Mouse (Mus musculus): Measurements from ENCODE around the gene Gsto2. TPM values are rescaled to one million over a fixed set of nuclear protein-coding genes. Genes with fewer than 3 reads are reported as not detected.
"Not testable (repeated sequence)": the region's sequence is repeated elsewhere in the genome, so short reads cannot be mapped to it uniquely, and the experiment has no call there.

Gsto2 gene
- polyA plus RNA-seq, 1 experiment from 2014 or later = 0.59 TPM

- H3K9me3 ChIP-seq (replicated peaks) = no peaks in the 10 kb centered on the region
- H3K27me3 ChIP-seq (ENCODE audit: low read depth, poor library complexity, severe bottlenecking) = peaks cover 17% of the 10 kb centered on the region
- H3K36me3 ChIP-seq = no peaks in the 10 kb centered on the region
- H3K4me1 ChIP-seq = peaks cover 7% of the 10 kb centered on the region
- H3K27ac ChIP-seq = peak overlapping the region; percentile 63; the same call in 1 of the 2 replicates
- no peak for DNase-seq (ENCODE audit: low spot score)
- H3K4me3 ChIP-seq = peak overlapping the region; percentile 65
- 1% methylated on average over 6 of the region's 6 CpGs for WGBS
Observed at GRCm38 (mm10) chr19:47837527-47837901, 27.8 kb upstream of the Gsto2 start.

- not testable (repeated sequence) for H3K9me3 ChIP-seq (replicated peaks); H3K27ac ChIP-seq; H3K4me3 ChIP-seq; H3K4me1 ChIP-seq; H3K36me3 ChIP-seq; H3K27me3 ChIP-seq (ENCODE audit: low read depth, poor library complexity, severe bottlenecking); DNase-seq (ENCODE audit: low spot score)
- WGBS = 85% methylated on average over 15 of the region's 15 CpGs
Observed at GRCm38 (mm10) chr19:47841234-47841633, 24.1 kb upstream of the Gsto2 start.

- H3K27me3 ChIP-seq (ENCODE audit: low read depth, poor library complexity, severe bottlenecking) = no peaks in the 10 kb centered on the region
- H3K4me3 ChIP-seq = no peak overlapping the region
- H3K4me1 ChIP-seq = peaks cover 14% of the 10 kb centered on the region
- H3K36me3 ChIP-seq = no peaks in the 10 kb centered on the region
- H3K27ac ChIP-seq = no peak overlapping the region
- no peaks in the 10 kb centered on the region for H3K9me3 ChIP-seq (replicated peaks)
- WGBS = 94% methylated on average over 3 of the region's 3 CpGs
- DNase-seq (ENCODE audit: low spot score) = no peak
Observed at GRCm38 (mm10) chr19:47849735-47850134, 15.6 kb upstream of the Gsto2 start.

- WGBS = 90% methylated on average over 3 of the region's 3 CpGs
Observed at GRCm38 (mm10) chr19:47852131-47852530, 13.2 kb upstream of the Gsto2 start.

GRCm38 (mm10) chr19:47853053-47853452, 12.3 kb upstream of the Gsto2 start:
- H3K4me1 ChIP-seq = peaks cover 29% of the 10 kb centered on the region
- no peaks in the 10 kb centered on the region for H3K9me3 ChIP-seq (replicated peaks)
- peaks cover 7% of the 10 kb centered on the region for H3K36me3 ChIP-seq
- DNase-seq (ENCODE audit: low spot score) = no peak
- no peak overlapping the region for H3K4me3 ChIP-seq
- 86% methylated on average over 3 of the region's 3 CpGs for WGBS
- H3K27me3 ChIP-seq (ENCODE audit: low read depth, poor library complexity, severe bottlenecking) = no peaks in the 10 kb centered on the region
- peak overlapping the region; percentile 15; the same call in 1 of the 2 replicates for H3K27ac ChIP-seq

More at GRCm38 (mm10) chr19:47852131-47852530, 13.2 kb upstream of the Gsto2 start:
- not testable (repeated sequence) for H3K27ac ChIP-seq; H3K9me3 ChIP-seq (replicated peaks); H3K4me3 ChIP-seq; DNase-seq (ENCODE audit: low spot score); H3K36me3 ChIP-seq; H3K27me3 ChIP-seq (ENCODE audit: low read depth, poor library complexity, severe bottlenecking)
- peaks cover 29% of the 10 kb centered on the region for H3K4me1 ChIP-seq

GRCm38 (mm10) chr19:47853951-47854795, 11.2 kb upstream of the Gsto2 start:
- Histone ChIP-seq H3K27ac (peak overlapping the region; percentile 92), H3K9me3 (replicated peaks) (no peaks in the 10 kb centered on the region), H3K36me3 (peaks cover 18% of the 10 kb centered on the region), H3K4me3 (peak overlapping the region; percentile 79), H3K27me3 (ENCODE audit: low read depth, poor library complexity, severe bottlenecking) (no peaks in the 10 kb centered on the region), H3K4me1 (peaks cover 29% of the 10 kb centered on the region)
- peak; percentile 42 for DNase-seq (ENCODE audit: low spot score)
- 14% methylated on average over 13 of the region's 13 CpGs for WGBS

GRCm38 (mm10) chr19:47854796-47855783, 10.2 kb upstream of the Gsto2 start, which contains the start of gene Gsto1:
TSS of gene Gsto1 (plus strand) at chr19:47854970.
- Histone ChIP-seq H3K4me1 (peaks cover 29% of the 10 kb centered on the region), H3K9me3 (replicated peaks) (no peaks in the 10 kb centered on the region), H3K27me3 (ENCODE audit: low read depth, poor library complexity, severe bottlenecking) (no peaks in the 10 kb centered on the region), H3K36me3 (peaks cover 28% of the 10 kb centered on the region), H3K27ac (peak within 1 kb of the TSS; percentile 92), H3K4me3 (peak within 1 kb of the TSS; percentile 79)
- WGBS = under 1% methylated on average over 60 of the region's 60 CpGs
- peak; percentile 93 for DNase-seq (ENCODE audit: low spot score)

GRCm38 (mm10) chr19:47857957-47858942, 7.1 kb upstream of the Gsto2 start:
- Histone ChIP-seq H3K4me1 (peaks cover 26% of the 10 kb centered on the region), H3K4me3 (no peak overlapping the region), H3K36me3 (peaks cover 57% of the 10 kb centered on the region), H3K9me3 (replicated peaks) (no peaks in the 10 kb centered on the region), H3K27ac (no peak overlapping the region), H3K27me3 (ENCODE audit: low read depth, poor library complexity, severe bottlenecking) (no peaks in the 10 kb centered on the region)
- DNase-seq (ENCODE audit: low spot score) = no peak
- WGBS = 88% methylated on average over 18 of the region's 18 CpGs

- Histone ChIP-seq H3K36me3 (peaks cover 66% of the 10 kb centered on the region), H3K4me1 (peaks cover 18% of the 10 kb centered on the region), H3K27me3 (ENCODE audit: low read depth, poor library complexity, severe bottlenecking) (no peaks in the 10 kb centered on the region), H3K27ac (no peak overlapping the region), H3K4me3 (no peak overlapping the region), H3K9me3 (replicated peaks) (no peaks in the 10 kb centered on the region)
- WGBS = 93% methylated on average over 8 of the region's 8 CpGs
- no peak for DNase-seq (ENCODE audit: low spot score)
Observed at GRCm38 (mm10) chr19:47859180-47859579, 6.2 kb upstream of the Gsto2 start.

- no peaks in the 10 kb centered on the region for H3K9me3 ChIP-seq (replicated peaks)
- H3K27me3 ChIP-seq (ENCODE audit: low read depth, poor library complexity, severe bottlenecking) = no peaks in the 10 kb centered on the region
- no peak for DNase-seq (ENCODE audit: low spot score)
- H3K4me1 ChIP-seq = peaks cover 7% of the 10 kb centered on the region
- no peak overlapping the region for H3K27ac ChIP-seq
- H3K4me3 ChIP-seq = no peak overlapping the region
- H3K36me3 ChIP-seq = peaks cover 70% of the 10 kb centered on the region
- WGBS = 98% methylated on average over 3 of the region's 3 CpGs
Observed at GRCm38 (mm10) chr19:47862581-47862980, 2.8 kb upstream of the Gsto2 start.

GRCm38 (mm10) chr19:47864051-47864450, 1.3 kb upstream of the Gsto2 start:
- no peaks in the 10 kb centered on the region for H3K27me3 ChIP-seq (ENCODE audit: low read depth, poor library complexity, severe bottlenecking)
- no peak overlapping the region for H3K4me3 ChIP-seq
- H3K9me3 ChIP-seq (replicated peaks) = no peaks in the 10 kb centered on the region
- WGBS = 96% methylated on average over 9 of the region's 9 CpGs
- no peak for DNase-seq (ENCODE audit: low spot score)
- H3K36me3 ChIP-seq = peaks cover 55% of the 10 kb centered on the region
- H3K27ac ChIP-seq = no peak overlapping the region
- H3K4me1 ChIP-seq = peaks cover 16% of the 10 kb centered on the region

GRCm38 (mm10) chr19:47864721-47865120, 613 bp upstream of the Gsto2 start:
- Histone ChIP-seq H3K4me1 (peaks cover 22% of the 10 kb centered on the region), H3K9me3 (replicated peaks) (no peaks in the 10 kb centered on the region), H3K36me3 (peaks cover 48% of the 10 kb centered on the region), H3K4me3 (peak overlapping the region; percentile 77), H3K27me3 (ENCODE audit: low read depth, poor library complexity, severe bottlenecking) (no peaks in the 10 kb centered on the region), H3K27ac (peak overlapping the region; percentile 98)
- 82% methylated on average over 7 of the region's 7 CpGs for WGBS
- DNase-seq (ENCODE audit: low spot score) = no peak

Measured in limb, embryonic 10.5 days (tissue).